Comparison of ENCODE assay signal across 22 mouse cellular contexts in genomic region chr12:83146917-83147316, GRCm38 (mm10).
DNase-seq lines count a peak whose midpoint lies in the region; ATAC-seq and TF ChIP-seq lines count a peak whose summit lies in the region.
"Had no signal": no experiment of that assay in that cellular context is flagged by ENCODE, and none has a peak within 500 bp of the region (broad histone marks: within the 10 kb centered on the region; RNA-seq: fewer than 3 reads in every experiment).

No protein-coding gene starts in this region.

- TF ChIP-seq CTCF in gastrocnemius, adult 2 months (IDR thresholded peaks at IDR 0.05), result no peak

- ATAC-seq in heart, embryonic 16.5 days (replicated peaks; ENCODE audit: extremely low read depth, insufficient read depth, low FRiP score), result 0 out of 2 replicates have a peak, but pooled peaks have one; percentile 23
- ATAC-seq in granulocyte monocyte progenitor cell, adult 5-6 weeks (replicated peaks; ENCODE audit: poor library complexity, severe bottlenecking), result no peak
- ATAC-seq: forebrain, embryonic 13.5 days; inflammation-experienced regulatory T-cells, adult 6 months; midbrain, embryonic 16.5 days had no signal

- no peak overlapping the region for H3K4me2 ChIP-seq in heart, embryonic 16.5 days (ENCODE audit: low read depth, low read length)
- H3K4me2 ChIP-seq: forebrain, embryonic 13.5 days; limb, embryonic 13.5 days; liver, embryonic 15.5 days had no signal

- 45% methylated on average over 2 of the region's 2 CpGs for WGBS in heart, embryonic 16.5 days

- no peak overlapping the region for H3K4me3 ChIP-seq in gastrocnemius, adult 2 months
- H3K4me3 ChIP-seq in heart, embryonic 16.5 days (ENCODE audit: low read length), result no peak overlapping the region
- H3K4me3 ChIP-seq: embryonic facial prominence, embryonic 10.5 days; forebrain, embryonic 13.5 days; limb, embryonic 13.5 days; liver, embryonic 15.5 days; megakaryocyte, embryonic 14.5 days had no signal

- H3K36me3 ChIP-seq in heart, embryonic 16.5 days (ENCODE audit: control insufficient read depth, insufficient read depth), result no peaks in the 10 kb centered on the region
- H3K36me3 ChIP-seq: embryonic facial prominence, embryonic 10.5 days; limb, embryonic 13.5 days; liver, embryonic 15.5 days had no signal

- intact Hi-C loops in gastrocnemius, adult 2 months (cut with DNase I), result loop anchor here (10.0 kb wide), 1 partner anchor 258 kb away; no protein-coding TSS in a partner anchor
- intact Hi-C loops in heart, postnatal 14 days (cut with DNase I), result no loop called here

- H3K27ac ChIP-seq in gastrocnemius, adult 2 months, result peak overlapping the region; percentile 94
- 0 out of 2 replicates have a peak overlapping the region, but pooled peaks have one; percentile 9 for H3K27ac ChIP-seq in heart, embryonic 16.5 days (ENCODE audit: low read length)
- H3K27ac ChIP-seq: embryonic facial prominence, embryonic 10.5 days; forebrain, embryonic 13.5 days; limb, embryonic 13.5 days; liver, embryonic 15.5 days had no signal

- H3K4me1 ChIP-seq in heart, embryonic 16.5 days (ENCODE audit: control insufficient read depth, insufficient read depth, low read length), result peaks cover 46% of the 10 kb centered on the region
- H3K4me1 ChIP-seq: embryonic facial prominence, embryonic 10.5 days had no signal

- peak; percentile 45 for DNase-seq in gastrocnemius, adult 2 months
- no peak for DNase-seq in gastrocnemius, postnatal 25 days
- DNase-seq in heart, postnatal 14 days, result no peak
- peak; percentile 47 for DNase-seq in ovary, postnatal 36 days (ENCODE audit: low spot score)
- no peak for DNase-seq in ovary, postnatal 10 days (ENCODE audit: low spot score)
- DNase-seq: B cell, adult 2 months; cerebellum, adult 18-20 months; gastrocnemius, postnatal 36 days; kidney, adult 8-10 months; kidney, postnatal 36 days; lung, postnatal 10 days; right cerebral cortex, postnatal 4 days; thymus, postnatal 4 days had no signal

- no peaks in the 10 kb centered on the region for H3K9me3 ChIP-seq in heart, embryonic 16.5 days (replicated peaks; ENCODE audit: control insufficient read depth, low read length)
- H3K9me3 ChIP-seq: embryonic facial prominence, embryonic 10.5 days; forebrain, embryonic 13.5 days; limb, embryonic 13.5 days; liver, embryonic 15.5 days had no signal

- H3K27me3 ChIP-seq in heart, embryonic 16.5 days (ENCODE audit: control insufficient read depth, insufficient read depth, low read length), result no peaks in the 10 kb centered on the region
- H3K27me3 ChIP-seq: forebrain, embryonic 13.5 days; limb, embryonic 13.5 days had no signal

- no peak overlapping the region for H3K9ac ChIP-seq in heart, embryonic 16.5 days (ENCODE audit: low read length)
- H3K9ac ChIP-seq: forebrain, embryonic 13.5 days; limb, embryonic 13.5 days; liver, embryonic 15.5 days had no signal

Comparison
In these comparisons a context has a peak if more than half of its experiments do, and no peak if none do; other contexts are left out.
1. DNase-seq: peak in gastrocnemius, adult 2 months (single experiment) and ovary, postnatal 36 days (single experiment); none in gastrocnemius, postnatal 25 days (single experiment), heart, postnatal 14 days (0 of 2) and ovary, postnatal 10 days (single experiment).